Mouse (Mus musculus): ENCODE results near the gene Olfr270. TPM values are rescaled to one million over a fixed set of nuclear protein-coding genes. Genes with fewer than 3 reads are reported as not detected.

Gene Olfr270
- polyA plus RNA-seq, 2 experiments: not detected

GRCm38 (mm10) chr4:53014421-53014820, 50.1 kb downstream of the Olfr270 start:
- no peak for DNase-seq (ENCODE audit: low spot score)
- Histone ChIP-seq H3K27ac (replicated peaks; ENCODE audit: low read depth, low read length) (no peak overlapping the region), H3K9ac (ENCODE audit: low read depth, low read length, severe bottlenecking) (no peak overlapping the region), H3K27me3 (ENCODE audit: control insufficient read depth, insufficient read depth, low read length) (no peaks in the 10 kb centered on the region), H3K4me2 (replicated peaks; ENCODE audit: low read depth, low read length, severe bottlenecking) (no peak overlapping the region), H3K4me1 (ENCODE audit: control insufficient read depth, insufficient read depth, low read length) (0 out of 2 replicates have a peak, but pooled peaks cover 3% of the 10 kb centered on the region), H3K9me3 (ENCODE audit: control insufficient read depth, low read length) (peaks cover 4% of the 10 kb centered on the region; the same call in 1 of the 2 replicates), H3K36me3 (ENCODE audit: control insufficient read depth, insufficient read depth, low read length) (peaks cover 27% of the 10 kb centered on the region), H3K4me3 (replicated peaks; ENCODE audit: low read length) (no peak overlapping the region)
- TF ChIP-seq POLR2A (IDR thresholded peaks at IDR 0.05; ENCODE audit: borderline replicate concordance, extremely low read depth, insufficient read depth, insufficient read length): no peak
- ATAC-seq (ENCODE audit: low FRiP score, low read depth): no peak
- 90% methylated on average over 7 of the region's 7 CpGs for WGBS

- H3K4me3 ChIP-seq (replicated peaks; ENCODE audit: low read length): no peak overlapping the region
- 91% methylated on average over 3 of the region's 3 CpGs for WGBS
- no peak for TF ChIP-seq POLR2A (IDR thresholded peaks at IDR 0.05; ENCODE audit: borderline replicate concordance, extremely low read depth, insufficient read depth, insufficient read length)
- DNase-seq (ENCODE audit: low spot score) (no peak), ATAC-seq (ENCODE audit: low FRiP score, low read depth) (no peak)
- peaks cover 31% of the 10 kb centered on the region for H3K36me3 ChIP-seq (ENCODE audit: control insufficient read depth, insufficient read depth, low read length)
- no peak overlapping the region for H3K27ac ChIP-seq (replicated peaks; ENCODE audit: low read depth, low read length)
- H3K9me3 ChIP-seq (ENCODE audit: control insufficient read depth, low read length): peaks cover 4% of the 10 kb centered on the region; the same call in 1 of the 2 replicates
- H3K4me1 ChIP-seq (ENCODE audit: control insufficient read depth, insufficient read depth, low read length): 0 out of 2 replicates have a peak, but pooled peaks cover 3% of the 10 kb centered on the region
- no peak overlapping the region for H3K4me2 ChIP-seq (replicated peaks; ENCODE audit: low read depth, low read length, severe bottlenecking)
- H3K27me3 ChIP-seq (ENCODE audit: control insufficient read depth, insufficient read depth, low read length): no peaks in the 10 kb centered on the region
- no peak overlapping the region for H3K9ac ChIP-seq (ENCODE audit: low read depth, low read length, severe bottlenecking)
These were observed 50.7 kb downstream of the Olfr270 start for GRCm38 (mm10) chr4:53015024-53015423.

GRCm38 (mm10) chr4:53018392-53018791, 54.0 kb downstream of the Olfr270 start:
- Histone ChIP-seq H3K9ac (ENCODE audit: low read depth, low read length, severe bottlenecking) (no peak overlapping the region), H3K4me2 (replicated peaks; ENCODE audit: low read depth, low read length, severe bottlenecking) (no peak overlapping the region), H3K4me3 (replicated peaks; ENCODE audit: low read length) (no peak overlapping the region), H3K27me3 (ENCODE audit: control insufficient read depth, insufficient read depth, low read length) (no peaks in the 10 kb centered on the region), H3K4me1 (ENCODE audit: control insufficient read depth, insufficient read depth, low read length) (no peaks in the 10 kb centered on the region), H3K27ac (replicated peaks; ENCODE audit: low read depth, low read length) (no peak overlapping the region), H3K9me3 (ENCODE audit: control insufficient read depth, low read length) (peaks cover 4% of the 10 kb centered on the region; the same call in 1 of the 2 replicates), H3K36me3 (ENCODE audit: control insufficient read depth, insufficient read depth, low read length) (peaks cover 38% of the 10 kb centered on the region)
- ATAC-seq (ENCODE audit: low FRiP score, low read depth): no peak
- no peak for TF ChIP-seq POLR2A (IDR thresholded peaks at IDR 0.05; ENCODE audit: borderline replicate concordance, extremely low read depth, insufficient read depth, insufficient read length)
- no peak for DNase-seq (ENCODE audit: low spot score)
- WGBS: 95% methylated on average over 1 of the region's 1 CpGs

Other genes starting within 250 kb of the Olfr270 start
- not detected in 2 replicates for gene Olfr275, start 149.9 kb upstream of the Olfr270 start, polyA plus RNA-seq (2012; rRNA removed)
- not detected in 2 replicates for gene Olfr275, start 149.9 kb upstream of the Olfr270 start, polyA plus RNA-seq (2014; fragmentation: Nextera tagmentation; extraction: Ambion mirVana)
- not detected in 2 replicates for gene Olfr273, start 105.3 kb upstream of the Olfr270 start, polyA plus RNA-seq (2012; rRNA removed)
- not detected in 2 replicates for gene Olfr273, start 105.3 kb upstream of the Olfr270 start, polyA plus RNA-seq (2014; fragmentation: Nextera tagmentation; extraction: Ambion mirVana)
- not detected in 2 replicates for gene Olfr272, start 45.4 kb upstream of the Olfr270 start, polyA plus RNA-seq (2012; rRNA removed)
- gene Olfr272, start 45.4 kb upstream of the Olfr270 start, polyA plus RNA-seq (2014; fragmentation: Nextera tagmentation; extraction: Ambion mirVana): not detected in 2 replicates
- gene Nipsnap3a, start 24.7 kb downstream of the Olfr270 start, polyA plus RNA-seq (2012; rRNA removed): 0.10 TPM in 1 of 2 replicates, not detected in the other
- gene Nipsnap3a, start 24.7 kb downstream of the Olfr270 start, polyA plus RNA-seq (2014; fragmentation: Nextera tagmentation; extraction: Ambion mirVana): not detected in 2 replicates
- 28.0 and 31.5 TPM in 2 replicates for gene Nipsnap3b, start 47.3 kb downstream of the Olfr270 start, polyA plus RNA-seq (2012; rRNA removed)
- gene Nipsnap3b, start 47.3 kb downstream of the Olfr270 start, polyA plus RNA-seq (2014; fragmentation: Nextera tagmentation; extraction: Ambion mirVana): 49.6 and 51.6 TPM in 2 replicates
- gene Abca1, start 195.3 kb downstream of the Olfr270 start, polyA plus RNA-seq (2012; rRNA removed): 9.0 and 10.3 TPM in 2 replicates
- gene Abca1, start 195.3 kb downstream of the Olfr270 start, polyA plus RNA-seq (2014; fragmentation: Nextera tagmentation; extraction: Ambion mirVana): 12.3 and 14.5 TPM in 2 replicates

Data from limb, embryonic 14.5 days (tissue).